Mouse (Mus musculus) embryonic fibroblast, embryonic 13.5 days (primary cell): Measurements from ENCODE around the gene Rnf114.

Experiments used
- CTCF ChIP-seq: IDR thresholded peaks from 2 replicates; pipeline ENCODE4 v1.5.1; 2011; ENCODE audit warnings: mild to moderate bottlenecking, control low read depth, low read length, moderate library complexity, borderline replicate concordance; ENCODE audit not compliant: insufficient read depth
- POLR2A ChIP-seq: IDR thresholded peaks from 2 replicates; pipeline ENCODE4 v1.6.1; 2011; ENCODE audit warnings: low read depth, mild to moderate bottlenecking, control low read depth, low read length, moderate library complexity

DNA sequence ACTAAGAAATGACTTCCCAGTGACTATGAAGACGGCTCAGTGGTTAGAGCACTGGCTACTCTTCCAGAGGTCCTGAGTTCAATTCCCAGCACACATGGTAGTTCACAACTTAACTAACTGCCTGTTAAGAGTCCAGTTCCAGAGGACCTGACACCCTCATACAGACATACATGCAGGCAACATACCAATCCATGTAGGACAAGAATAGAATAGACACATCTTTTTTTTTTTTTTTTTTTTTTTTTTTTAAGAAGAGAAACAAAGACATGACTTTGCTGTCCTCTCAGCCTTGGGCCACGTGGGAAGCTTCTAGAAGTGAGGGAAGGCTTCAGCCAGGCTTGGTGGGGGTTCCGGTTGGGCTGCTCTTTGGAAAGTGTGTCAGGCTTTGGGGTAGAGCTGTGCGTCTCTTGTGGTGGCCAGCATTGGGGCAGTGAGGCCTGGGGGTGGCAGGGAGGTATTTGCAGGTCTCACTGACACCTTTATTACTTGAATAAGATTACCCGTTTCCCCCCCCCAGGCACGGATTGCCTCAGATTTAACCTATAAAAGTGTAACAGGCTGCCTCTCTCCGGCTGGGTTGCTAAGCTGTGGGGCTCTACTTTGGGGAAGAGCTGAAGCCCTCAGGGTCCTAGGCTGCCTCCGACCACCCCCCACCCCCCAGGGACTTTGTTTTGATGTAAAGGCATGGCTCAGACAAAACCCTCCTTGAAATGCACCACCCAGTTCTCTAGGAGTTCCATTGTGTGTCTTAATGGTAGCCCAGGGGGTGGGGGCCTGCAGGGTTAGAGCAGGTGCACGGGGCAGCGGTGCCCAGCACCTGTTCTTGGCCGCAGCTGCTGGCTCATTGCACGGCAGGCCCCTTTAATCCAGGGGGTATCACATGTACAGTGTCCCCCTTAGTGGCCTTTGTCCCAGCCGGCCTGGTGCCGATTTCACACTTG, 47.4 kb downstream of the Rnf114 start:
- TF ChIP-seq POLR2A (peak; percentile 8; the same call in 1 of the 2 replicates), CTCF (no peak)
